Mouse (Mus musculus) lung, postnatal 25 days (tissue): ENCODE measurements at regions not wholly inside any gene's neighbourhood (a gene's known extent, or its start where the extent isn't known, plus 50 kb on each side); places are given as distances from the start of the nearest gene placed in this dataset.

ENCODE experiments used
- DNase-seq: peaks from one replicate; pipeline ENCODE4 v3.0.0; 2022; ENCODE audit warnings: low spot score

- DNase-seq, result no peak
These were observed 78.0 kb upstream of the Sec14l1 start for GRCm38 (mm10) chr11:117036977-117037376.

GRCm38 (mm10) chr11:117038282-117039106 is 76.5 kb upstream of the Sec14l1 start:
- DNase-seq, result peak; percentile 42

GRCm38 (mm10) chr11:117040829-117041228 is 74.1 kb upstream of the Sec14l1 start:
- DNase-seq, result no peak

GRCm38 (mm10) chr11:117042336-117042735 is 72.6 kb upstream of the Sec14l1 start:
- no peak for DNase-seq

GRCm38 (mm10) chr11:117043524-117043923 is 71.4 kb upstream of the Sec14l1 start:
- DNase-seq, result peak; percentile 38

- no peak for DNase-seq
These were observed 70.2 kb upstream of the Sec14l1 start for GRCm38 (mm10) chr11:117044731-117045130.

GRCm38 (mm10) chr11:117046636-117047035 is 68.3 kb upstream of the Sec14l1 start:
- DNase-seq, result no peak

- peak; percentile 20 for DNase-seq
These were observed 67.6 kb upstream of the Sec14l1 start for GRCm38 (mm10) chr11:117047172-117047950.

- DNase-seq, result no peak
These were observed 66.1 kb upstream of the Sec14l1 start for GRCm38 (mm10) chr11:117048911-117049310.

- DNase-seq, result no peak
These were observed 64.2 kb upstream of the Sec14l1 start for GRCm38 (mm10) chr11:117050788-117051187.

GRCm38 (mm10) chr11:117056958-117057357 is 58.0 kb upstream of the Sec14l1 start:
- DNase-seq, result peak; percentile 70

- DNase-seq, result no peak
These were observed 57.5 kb upstream of the Sec14l1 start for GRCm38 (mm10) chr11:117057451-117057850.

- no peak for DNase-seq
These were observed 55.8 kb upstream of the Sec14l1 start for GRCm38 (mm10) chr11:117059120-117059519.

GRCm38 (mm10) chr11:117059981-117060705 is 54.8 kb upstream of the Sec14l1 start:
- DNase-seq, result no peak

- no peak for DNase-seq
These were observed 54.1 kb upstream of the Sec14l1 start for GRCm38 (mm10) chr11:117060706-117061337.

- DNase-seq, result no peak
These were observed 52.0 kb upstream of the Sec14l1 start for GRCm38 (mm10) chr11:117062772-117063499.
